Mouse (Mus musculus): ENCODE measurements around the gene Lrfn1. TPM values are rescaled to one million over a fixed set of nuclear protein-coding genes. Genes with fewer than 3 reads are reported as not detected.
"Not testable (repeated sequence)": the region's sequence is repeated elsewhere in the genome, so short reads cannot be mapped to it uniquely, and the experiment has no call there.

Gene Lrfn1
- polyA plus RNA-seq, 1 experiment from 2014 or later: 9.2 TPM

GRCm38 (mm10) chr7:28484192-28484591 lies 32.4 kb downstream of the Lrfn1 start:
- no peak overlapping the region for H3K9ac ChIP-seq (replicated peaks)
- H3K4me2 ChIP-seq (replicated peaks): no peak overlapping the region
- no peak overlapping the region for H3K4me3 ChIP-seq
- no peak overlapping the region for H3K27ac ChIP-seq (replicated peaks)
- no peaks in the 10 kb centered on the region for H3K36me3 ChIP-seq
- H3K9me3 ChIP-seq: no peaks in the 10 kb centered on the region
- WGBS: 48% methylated on average over 4 of the region's 4 CpGs
- ATAC-seq (ENCODE audit: low FRiP score, low read depth): no peak
- peaks cover 34% of the 10 kb centered on the region for H3K27me3 ChIP-seq
- H3K4me1 ChIP-seq: peaks cover 5% of the 10 kb centered on the region

GRCm38 (mm10) chr7:28488030-28488491 lies 36.3 kb downstream of the Lrfn1 start:
- no peak overlapping the region for H3K27ac ChIP-seq (replicated peaks)
- H3K27me3 ChIP-seq: peaks cover 49% of the 10 kb centered on the region
- H3K4me1 ChIP-seq: peaks cover 10% of the 10 kb centered on the region
- H3K4me2 ChIP-seq (replicated peaks): peak overlapping the region; percentile 31; the same call in 1 of the 2 replicates
- peak overlapping the region; percentile 13; the same call in 1 of the 2 replicates for H3K4me3 ChIP-seq
- H3K9ac ChIP-seq (replicated peaks): no peak overlapping the region
- no peak for ATAC-seq (ENCODE audit: low FRiP score, low read depth)
- H3K9me3 ChIP-seq: no peaks in the 10 kb centered on the region
- 4% methylated on average over 16 of the region's 16 CpGs for WGBS
- no peaks in the 10 kb centered on the region for H3K36me3 ChIP-seq

GRCm38 (mm10) chr7:28490410-28490809 lies 38.6 kb downstream of the Lrfn1 start:
- H3K4me3 ChIP-seq: no peak overlapping the region
- no peak for ATAC-seq (ENCODE audit: low FRiP score, low read depth)
- H3K36me3 ChIP-seq: no peaks in the 10 kb centered on the region
- H3K4me2 ChIP-seq (replicated peaks): 0 out of 2 replicates have a peak overlapping the region, but pooled peaks have one; percentile 5
- H3K9me3 ChIP-seq: no peaks in the 10 kb centered on the region
- H3K4me1 ChIP-seq: peaks cover 14% of the 10 kb centered on the region
- no peak overlapping the region for H3K27ac ChIP-seq (replicated peaks)
- peaks cover 57% of the 10 kb centered on the region for H3K27me3 ChIP-seq
- 4% methylated on average over 10 of the region's 10 CpGs for WGBS
- H3K9ac ChIP-seq (replicated peaks): no peak overlapping the region

GRCm38 (mm10) chr7:28490903-28491302 lies 39.1 kb downstream of the Lrfn1 start:
- H3K9me3 ChIP-seq: no peaks in the 10 kb centered on the region
- no peak overlapping the region for H3K4me3 ChIP-seq
- no peak overlapping the region for H3K4me2 ChIP-seq (replicated peaks)
- WGBS: 35% methylated on average over 14 of the region's 14 CpGs
- peaks cover 57% of the 10 kb centered on the region for H3K27me3 ChIP-seq
- ATAC-seq (ENCODE audit: low FRiP score, low read depth): no peak
- H3K4me1 ChIP-seq: peaks cover 16% of the 10 kb centered on the region
- no peak overlapping the region for H3K27ac ChIP-seq (replicated peaks)
- H3K36me3 ChIP-seq: no peaks in the 10 kb centered on the region
- no peak overlapping the region for H3K9ac ChIP-seq (replicated peaks)

- 91% methylated on average over 8 of the region's 8 CpGs for WGBS
- Histone ChIP-seq H3K4me2 (replicated peaks) (no peak overlapping the region), H3K36me3 (no peaks in the 10 kb centered on the region), H3K4me3 (no peak overlapping the region), H3K9me3 (no peaks in the 10 kb centered on the region), H3K27ac (replicated peaks) (no peak overlapping the region), H3K27me3 (peaks cover 55% of the 10 kb centered on the region), H3K9ac (replicated peaks) (no peak overlapping the region), H3K4me1 (peaks cover 16% of the 10 kb centered on the region)
- ATAC-seq (ENCODE audit: low FRiP score, low read depth): no peak
These were observed 40.5 kb downstream of the Lrfn1 start for GRCm38 (mm10) chr7:28492310-28492709.

GRCm38 (mm10) chr7:28495426-28495825 lies 43.6 kb downstream of the Lrfn1 start:
- no peak overlapping the region for H3K9ac ChIP-seq (replicated peaks)
- no peaks in the 10 kb centered on the region for H3K9me3 ChIP-seq
- no peaks in the 10 kb centered on the region for H3K36me3 ChIP-seq
- ATAC-seq (ENCODE audit: low FRiP score, low read depth): peak; percentile 77
- H3K4me3 ChIP-seq: no peak overlapping the region
- 0 out of 2 replicates have a peak overlapping the region, but pooled peaks have one; percentile 11 for H3K4me2 ChIP-seq (replicated peaks)
- peaks cover 10% of the 10 kb centered on the region for H3K4me1 ChIP-seq
- 27% methylated on average over 11 of the region's 11 CpGs for WGBS
- H3K27me3 ChIP-seq: peaks cover 37% of the 10 kb centered on the region; the same call in 1 of the 2 replicates
- 0 out of 2 replicates have a peak overlapping the region, but pooled peaks have one; percentile 56 for H3K27ac ChIP-seq (replicated peaks)

- H3K4me3 ChIP-seq: no peak overlapping the region
- H3K27ac ChIP-seq (replicated peaks): no peak overlapping the region
- H3K9ac ChIP-seq (replicated peaks): no peak overlapping the region
- no peak for ATAC-seq (ENCODE audit: low FRiP score, low read depth)
- H3K4me1 ChIP-seq: no peaks in the 10 kb centered on the region
- H3K4me2 ChIP-seq (replicated peaks): no peak overlapping the region
- WGBS: 10% methylated on average over 5 of the region's 5 CpGs
- peaks cover 11% of the 10 kb centered on the region; the same call in 1 of the 2 replicates for H3K27me3 ChIP-seq
- H3K9me3 ChIP-seq: peaks cover 9% of the 10 kb centered on the region; the same call in 1 of the 2 replicates
- no peaks in the 10 kb centered on the region for H3K36me3 ChIP-seq
These were observed 53.8 kb downstream of the Lrfn1 start for GRCm38 (mm10) chr7:28505585-28505984.

GRCm38 (mm10) chr7:28509121-28509520 lies 57.3 kb downstream of the Lrfn1 start:
- not testable (repeated sequence) for H3K9me3 ChIP-seq; H3K4me3 ChIP-seq; H3K4me1 ChIP-seq; H3K4me2 ChIP-seq (replicated peaks); H3K27ac ChIP-seq (replicated peaks); H3K36me3 ChIP-seq; ATAC-seq (ENCODE audit: low FRiP score, low read depth); H3K9ac ChIP-seq (replicated peaks)
- peaks cover 11% of the 10 kb centered on the region; the same call in 1 of the 2 replicates for H3K27me3 ChIP-seq
- WGBS: 64% methylated on average over 2 of the region's 2 CpGs

- H3K9ac ChIP-seq (replicated peaks); H3K4me1 ChIP-seq; H3K36me3 ChIP-seq; H3K27me3 ChIP-seq; H3K27ac ChIP-seq (replicated peaks); H3K9me3 ChIP-seq; ATAC-seq (ENCODE audit: low FRiP score, low read depth); H3K4me2 ChIP-seq (replicated peaks); H3K4me3 ChIP-seq: not testable (repeated sequence)
- 72% methylated on average over 8 of the region's 8 CpGs for WGBS
These were observed 58.7 kb downstream of the Lrfn1 start, which contains the start of gene Ifnl2 for GRCm38 (mm10) chr7:28510405-28510974. Ifnl2 (minus strand) TSS chr7:28510455.

GRCm38 (mm10) chr7:28511441-28511840 lies 59.7 kb downstream of the Lrfn1 start:
- WGBS: 78% methylated on average over 8 of the region's 8 CpGs
- Histone ChIP-seq H3K4me3 (no peak overlapping the region), H3K27me3 (peaks cover 4% of the 10 kb centered on the region; the same call in 1 of the 2 replicates), H3K4me2 (replicated peaks) (no peak overlapping the region), H3K9me3 (no peaks in the 10 kb centered on the region), H3K27ac (replicated peaks) (no peak overlapping the region), H3K4me1 (no peaks in the 10 kb centered on the region), H3K9ac (replicated peaks) (no peak overlapping the region), H3K36me3 (no peaks in the 10 kb centered on the region)
- no peak for ATAC-seq (ENCODE audit: low FRiP score, low read depth)

Data from midbrain, embryonic 12.5 days (tissue).